Mouse (Mus musculus): ENCODE measurements around the gene 4933424G06Rik.
A peak's percentile ranks its signal among the peaks of the same experiment; 100 is the strongest.

4933424G06Rik gene

DNA sequence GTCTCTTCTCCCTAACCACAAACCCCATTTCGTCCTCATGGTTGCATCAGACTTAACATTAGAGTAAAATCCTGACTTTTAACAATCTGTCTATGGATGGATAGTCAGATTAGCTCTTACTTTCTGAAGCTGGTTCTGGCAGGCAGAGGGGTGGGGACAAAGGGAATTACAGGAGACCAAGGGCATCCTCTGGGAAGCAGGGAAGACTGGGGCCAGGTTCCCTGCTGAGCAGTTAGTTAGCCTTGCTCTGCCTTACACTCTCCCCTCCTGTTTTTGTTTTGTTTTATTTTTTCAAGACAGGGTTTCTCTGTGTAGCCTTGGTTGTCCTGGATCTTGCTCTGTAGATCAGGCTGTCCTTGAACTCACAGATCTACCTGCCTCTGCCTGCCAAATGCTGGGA, 60.0 kb downstream of the 4933424G06Rik start:
- DNase-seq (ENCODE audit: low spot score): no peak

GRCm38 (mm10) chr1:36770998-36771397, 61.0 kb downstream of the 4933424G06Rik start:
- DNase-seq (ENCODE audit: low spot score): peak; percentile 49

DNA sequence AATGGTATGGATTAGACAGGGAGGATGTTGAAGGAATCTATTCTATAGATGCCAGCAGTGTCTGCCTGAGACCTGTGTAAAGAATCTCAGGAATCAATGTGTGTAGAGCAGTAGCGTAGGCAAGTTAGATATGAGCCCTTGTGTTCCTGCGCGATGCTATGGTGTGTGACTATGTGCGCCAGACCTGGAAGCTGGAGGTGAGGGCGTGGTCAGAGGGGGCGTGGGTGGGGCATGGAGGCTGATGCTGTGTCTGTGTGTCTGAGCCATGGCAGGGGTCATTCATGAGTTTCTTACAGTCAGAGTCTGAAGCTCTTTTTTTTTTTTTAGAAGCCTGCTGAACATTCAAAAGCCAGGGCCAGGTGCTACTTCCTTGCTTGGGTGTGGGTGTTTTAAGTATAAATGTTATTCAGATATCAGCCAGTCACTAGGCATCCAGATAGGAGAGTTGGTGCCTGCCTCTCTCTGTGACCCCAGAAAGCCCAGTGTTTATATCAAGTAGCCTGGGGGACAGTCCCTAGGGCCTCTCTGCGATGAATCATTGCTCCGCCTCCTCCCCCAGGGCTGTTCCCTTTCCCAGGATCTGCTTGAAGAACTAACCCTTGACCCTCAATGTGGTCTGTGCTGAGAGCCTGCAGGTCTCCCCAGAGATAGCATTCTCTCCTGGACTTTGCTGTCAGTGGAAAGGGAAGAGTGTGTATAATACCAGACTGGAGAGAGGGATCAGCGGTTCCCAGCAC, 62.4 kb downstream of the 4933424G06Rik start:
- no peak for DNase-seq (ENCODE audit: low spot score)

DNA sequence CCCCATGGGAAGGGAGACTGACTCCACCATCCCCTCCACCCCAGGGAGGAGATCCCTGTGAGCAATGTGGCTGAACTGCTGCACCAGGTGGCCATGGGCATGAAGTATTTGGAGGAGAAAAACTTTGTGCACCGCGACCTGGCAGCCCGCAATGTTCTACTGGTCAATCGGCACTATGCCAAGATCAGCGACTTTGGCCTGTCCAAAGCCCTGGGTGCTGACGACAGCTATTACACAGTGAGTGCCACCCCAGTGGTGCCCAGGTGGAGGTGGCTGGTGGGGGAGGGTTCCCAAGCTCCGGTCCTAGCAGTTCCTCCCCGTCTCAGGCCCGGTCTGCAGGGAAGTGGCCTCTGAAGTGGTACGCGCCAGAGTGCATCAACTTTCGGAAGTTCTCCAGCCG, 70.8 kb downstream of the 4933424G06Rik start:
- DNase-seq (ENCODE audit: low spot score): no peak

GRCm38 (mm10) chr1:36782476-36782875, 72.5 kb downstream of the 4933424G06Rik start:
- no peak for DNase-seq (ENCODE audit: low spot score)

DNA sequence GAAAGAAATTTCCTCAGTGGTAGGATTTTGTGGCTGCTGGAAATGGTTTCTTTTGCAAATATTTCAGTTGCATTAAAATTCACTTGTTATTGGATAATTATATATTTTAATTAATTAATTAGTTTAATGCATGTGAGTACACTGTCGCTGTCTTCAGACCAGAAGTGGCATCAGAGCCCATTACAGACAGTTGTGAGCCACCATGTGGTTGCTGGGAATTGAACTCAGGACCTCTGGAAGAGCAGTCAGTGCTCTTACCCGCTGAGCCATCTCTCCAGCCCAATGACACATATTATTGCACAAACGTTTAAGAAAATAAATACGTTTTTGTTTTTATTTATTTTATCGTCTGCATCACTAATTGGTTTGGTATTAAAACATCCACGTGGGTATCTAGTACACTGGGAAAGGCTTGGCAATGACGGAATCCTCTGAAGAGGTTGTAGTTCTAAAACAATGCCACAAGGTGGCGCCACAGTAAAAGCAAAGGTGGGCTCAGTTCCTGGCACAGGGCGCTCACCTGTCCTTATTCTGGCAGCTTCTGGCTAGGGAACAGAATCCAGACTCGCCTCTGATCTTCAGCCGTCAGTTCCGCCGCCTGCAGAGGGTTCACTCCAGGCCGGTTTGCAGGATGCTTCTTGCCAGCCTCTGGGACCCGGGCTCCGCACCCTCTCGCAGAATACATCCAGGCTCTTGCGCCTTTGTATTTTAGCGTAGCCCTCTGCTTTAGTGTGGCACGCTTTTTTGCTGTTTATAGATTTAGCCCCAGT, 74.6 kb downstream of the 4933424G06Rik start:
- DNase-seq (ENCODE audit: low spot score): peak; percentile 85

DNA sequence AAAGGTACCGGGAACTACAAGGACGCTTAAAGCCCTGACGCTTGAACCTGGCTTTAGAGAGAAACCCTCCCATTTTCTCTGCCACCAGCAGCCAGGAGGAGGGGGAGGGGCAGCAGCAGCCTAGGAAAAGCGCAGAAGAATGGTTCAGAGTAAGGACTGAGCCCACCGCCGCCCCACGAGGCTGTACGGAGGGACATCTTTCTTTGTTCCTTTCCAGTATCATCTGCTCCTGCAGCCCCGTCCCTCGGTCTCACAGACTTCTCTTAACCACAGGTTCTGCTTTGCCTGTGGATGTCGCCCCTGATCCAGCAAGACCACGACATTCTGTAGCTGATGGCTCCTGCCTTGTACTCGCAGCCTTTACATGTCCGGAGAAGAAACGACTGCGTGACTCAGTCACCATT, 75.3 kb downstream of the 4933424G06Rik start:
- peak; percentile 57 for DNase-seq (ENCODE audit: low spot score)

GRCm38 (mm10) chr1:36786377-36786776, 76.4 kb downstream of the 4933424G06Rik start:
- DNase-seq (ENCODE audit: low spot score): no peak

GRCm38 (mm10) chr1:36789416-36789815, 79.5 kb downstream of the 4933424G06Rik start:
- DNase-seq (ENCODE audit: low spot score): no peak

DNA sequence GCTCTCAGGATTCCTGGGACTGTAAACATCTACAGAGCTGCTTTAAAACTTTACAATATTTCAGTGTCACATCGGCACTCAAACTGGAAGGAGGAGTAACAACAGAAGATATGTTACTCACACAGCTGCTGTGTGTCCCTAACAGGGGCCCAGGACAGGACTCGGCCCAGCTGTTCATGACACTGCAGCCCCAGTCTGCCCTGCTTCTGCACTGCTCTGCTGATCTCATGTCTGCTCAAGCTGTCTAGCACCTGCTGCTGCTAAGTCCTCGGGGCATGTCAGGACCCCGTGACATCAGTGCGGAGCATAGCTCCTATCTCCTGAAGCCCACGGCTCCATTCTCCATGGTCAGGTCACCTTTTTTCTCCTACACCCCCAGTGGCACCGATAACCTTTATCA, 86.8 kb downstream of the 4933424G06Rik start:
- no peak for DNase-seq (ENCODE audit: low spot score)

- no peak for DNase-seq (ENCODE audit: low spot score)
These were observed 87.5 kb downstream of the 4933424G06Rik start for GRCm38 (mm10) chr1:36797481-36797880.

DNA sequence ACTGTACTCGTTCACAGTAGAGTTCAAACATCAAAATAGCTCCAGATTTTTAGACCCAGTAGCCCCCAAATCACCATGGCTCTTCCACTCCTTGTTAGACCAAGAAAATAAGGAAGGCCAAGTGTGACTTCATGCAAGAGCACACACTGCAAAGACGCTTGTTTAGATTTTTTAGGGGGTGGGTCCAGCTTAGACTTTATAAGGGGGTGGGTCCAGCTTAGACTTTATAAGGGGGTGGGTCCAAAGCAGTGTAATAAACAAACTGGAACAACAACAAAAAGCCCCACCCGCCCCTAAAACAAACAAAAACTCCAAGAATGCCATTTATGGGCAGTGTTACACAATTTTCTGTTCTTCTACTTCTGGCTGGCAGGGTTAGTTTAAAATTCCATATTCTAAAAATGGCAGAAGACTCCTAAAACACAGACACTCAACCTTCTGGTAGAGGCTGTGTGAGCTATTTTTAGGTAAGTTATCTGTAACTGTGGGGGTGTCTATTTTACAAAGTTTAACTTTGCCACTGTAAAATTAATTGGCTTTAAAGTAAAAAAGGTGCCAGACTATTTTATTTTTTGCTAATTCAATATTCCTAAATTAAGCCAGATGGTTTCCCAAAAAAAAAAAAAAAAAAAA, 90.5 kb downstream of the 4933424G06Rik start:
- DNase-seq (ENCODE audit: low spot score): no peak

DNA sequence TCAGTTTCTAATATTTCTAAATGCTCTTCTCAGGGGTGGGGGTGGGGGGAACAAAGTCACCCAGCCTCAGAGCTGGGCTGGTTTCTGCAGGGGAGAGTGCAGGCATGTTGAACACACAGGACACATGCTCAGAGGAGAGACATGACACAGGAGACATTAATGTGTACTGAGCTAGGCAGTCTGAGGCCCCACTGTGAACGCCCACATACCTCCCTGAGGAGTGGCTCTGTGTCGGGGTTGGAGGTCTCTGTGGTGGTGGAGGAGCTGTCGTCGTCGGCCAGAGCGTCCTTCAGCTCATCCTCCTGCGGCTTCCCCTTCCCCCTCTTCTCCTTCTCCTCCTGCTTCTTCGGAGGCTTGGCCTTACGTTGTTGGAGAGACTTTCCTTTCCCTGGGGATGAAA, 94.3 kb downstream of the 4933424G06Rik start:
- no peak for DNase-seq (ENCODE audit: low spot score)

DNA sequence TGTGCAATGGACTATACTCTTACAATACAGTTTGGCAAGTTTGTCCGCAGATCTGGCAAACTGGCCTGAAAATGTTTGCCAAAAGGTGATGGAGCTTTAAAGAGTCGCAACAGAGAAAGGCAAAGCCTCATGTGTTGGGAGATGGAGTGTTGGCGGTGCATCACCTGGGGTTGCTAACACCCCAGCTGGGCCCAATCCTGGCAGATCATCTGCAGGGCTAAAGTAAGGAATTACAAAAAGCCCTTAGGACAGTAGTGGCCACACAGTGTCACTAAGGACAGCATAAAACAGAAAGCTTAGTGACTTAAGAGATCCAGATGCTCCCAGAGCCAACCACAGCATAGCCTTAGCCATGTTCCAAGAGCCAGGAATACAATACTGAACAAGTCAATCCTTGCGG, 94.9 kb downstream of the 4933424G06Rik start:
- no peak for DNase-seq (ENCODE audit: low spot score)

- no peak for DNase-seq (ENCODE audit: low spot score)
These were observed 96.4 kb downstream of the 4933424G06Rik start for GRCm38 (mm10) chr1:36806181-36806905.

GRCm38 (mm10) chr1:36807086-36807485, 97.1 kb downstream of the 4933424G06Rik start:
- no peak for DNase-seq (ENCODE audit: low spot score)

All from embryo, embryonic 10 days (tissue).